Mouse (Mus musculus) ovary, postnatal 14 days (tissue): ENCODE results near the gene Antxr2.

Experiments
- DNase-seq: peaks from one replicate; pipeline ENCODE4 v3.0.0; 2022; ENCODE audit warnings: low spot score

The Antxr2 gene

DNA sequence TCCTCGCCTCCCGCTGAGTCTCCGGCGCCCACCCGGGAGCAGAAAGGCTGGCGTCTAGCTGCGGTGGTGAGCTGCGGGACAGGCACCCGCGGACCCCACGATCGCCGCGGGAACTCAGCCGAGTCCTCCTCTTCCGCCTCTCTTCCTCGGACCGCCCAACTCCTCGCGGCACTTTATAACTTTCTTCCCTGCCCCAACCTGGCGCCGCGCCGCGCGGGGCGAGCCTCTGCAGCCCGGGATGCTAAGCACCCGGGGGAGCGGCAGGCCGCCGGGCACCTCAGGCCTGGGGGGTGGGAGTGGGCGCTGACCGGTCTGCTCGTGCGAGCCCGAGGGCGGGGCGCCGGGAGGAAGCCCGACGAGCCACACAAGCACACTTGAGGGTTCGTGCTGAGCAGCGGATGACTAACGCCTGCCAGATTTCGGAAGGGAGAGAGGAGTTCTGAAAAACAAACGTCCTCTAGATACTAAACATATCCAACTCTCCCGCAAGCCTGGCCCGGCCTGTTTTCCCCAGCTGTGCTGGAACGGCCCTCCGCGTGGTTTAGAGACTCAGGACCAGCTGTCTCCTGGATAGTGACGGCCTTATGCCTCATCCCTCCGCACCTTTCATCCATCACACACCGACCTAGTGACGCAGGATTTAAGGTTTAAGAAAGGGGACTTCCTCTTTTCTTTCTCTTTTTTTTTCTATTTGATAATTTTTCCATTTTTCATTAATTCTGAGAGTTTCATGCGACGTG lies at the start of gene Antxr2:
TSS of gene Antxr2 (minus strand) at position 142 of the 740 bp plus-strand sequence.
- peak; percentile 64 for DNase-seq

DNA sequence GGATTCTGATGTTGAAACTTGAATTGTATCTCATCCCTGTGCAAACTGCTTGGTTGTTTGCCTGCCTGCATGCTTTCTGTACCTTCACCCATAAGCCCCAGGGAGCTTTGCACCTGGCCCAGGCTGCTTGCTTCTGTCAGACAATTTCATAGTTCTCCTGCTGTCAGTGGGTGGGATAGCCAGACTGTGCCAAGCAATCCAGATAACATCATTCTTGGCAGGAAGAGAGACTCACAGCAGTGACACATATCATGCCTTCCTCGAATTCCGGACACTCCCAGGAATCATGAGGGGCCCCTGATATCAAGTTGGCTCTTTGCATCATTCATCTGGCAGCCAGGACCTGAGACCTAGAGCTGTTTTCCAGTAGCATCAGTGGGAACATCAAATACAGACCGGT lies 45.8 kb upstream of the Antxr2 start:
- DNase-seq = no peak

DNA sequence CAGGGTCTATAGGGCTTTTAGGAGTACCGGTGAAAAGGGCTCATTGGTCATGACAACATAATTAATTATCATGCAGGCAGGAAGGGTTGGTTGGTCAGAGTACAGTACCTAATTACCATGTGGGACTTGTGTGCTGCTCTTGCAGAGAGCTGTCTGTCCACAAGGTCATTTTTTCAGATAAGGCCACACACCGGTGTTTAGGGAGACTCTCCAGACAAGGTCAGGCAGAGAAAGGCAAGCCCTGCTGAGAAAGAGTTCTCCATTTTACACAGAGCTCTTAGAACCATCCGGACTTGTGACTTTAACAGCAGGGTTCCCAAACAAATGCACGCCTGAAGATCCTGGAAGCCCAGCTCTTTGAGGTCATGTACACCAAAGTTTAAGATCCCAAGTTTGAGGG lies 38.3 kb upstream of the Antxr2 start:
- DNase-seq = no peak

GRCm38 (mm10) chr5:98055275-98055674 lies 24.4 kb upstream of the Antxr2 start:
- no peak for DNase-seq

DNA sequence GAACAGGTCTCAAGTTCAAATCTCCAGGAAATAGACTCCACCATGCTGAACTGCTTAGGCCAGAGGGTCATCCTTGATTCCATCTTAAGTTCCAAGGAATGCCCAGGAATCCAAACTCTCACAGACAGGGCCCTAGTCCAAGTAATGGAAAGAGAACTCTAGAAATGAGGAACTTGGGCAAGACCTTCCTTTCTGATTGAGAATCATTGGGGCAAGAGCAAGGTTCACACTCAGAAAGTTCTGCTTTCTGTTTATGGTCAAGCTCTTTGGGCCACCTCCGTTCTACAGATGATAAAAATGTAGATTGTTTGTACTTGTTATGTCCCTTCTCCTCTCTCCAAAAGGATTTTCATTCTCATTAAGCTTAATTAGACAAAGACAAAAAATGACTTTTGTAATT lies 24.0 kb upstream of the Antxr2 start:
- no peak for DNase-seq

DNA sequence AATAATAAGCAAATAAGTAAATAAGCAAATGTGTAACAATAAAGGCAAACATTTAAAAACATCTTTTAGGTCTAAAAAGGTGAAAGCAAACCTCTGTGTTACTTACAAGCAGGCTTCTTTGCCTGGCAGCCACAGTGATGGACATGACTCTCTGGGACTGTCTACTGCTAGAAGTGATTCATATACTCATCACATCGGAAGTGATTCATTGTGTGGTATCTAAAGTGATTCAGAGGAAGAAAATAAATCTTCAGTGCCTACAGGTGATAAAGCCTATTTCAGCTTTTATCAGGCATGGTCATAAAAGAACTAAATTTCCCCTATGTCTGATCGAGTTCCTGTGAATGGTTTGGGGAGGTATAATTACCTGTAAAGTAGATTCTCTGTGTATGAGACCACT lies 4.1 kb upstream of the Antxr2 start:
- no peak for DNase-seq

- no peak for DNase-seq
These were observed 3.4 kb upstream of the Antxr2 start for GRCm38 (mm10) chr5:98034207-98034606.

GRCm38 (mm10) chr5:98032803-98033420 lies 2.1 kb upstream of the Antxr2 start:
- DNase-seq = no peak

DNA sequence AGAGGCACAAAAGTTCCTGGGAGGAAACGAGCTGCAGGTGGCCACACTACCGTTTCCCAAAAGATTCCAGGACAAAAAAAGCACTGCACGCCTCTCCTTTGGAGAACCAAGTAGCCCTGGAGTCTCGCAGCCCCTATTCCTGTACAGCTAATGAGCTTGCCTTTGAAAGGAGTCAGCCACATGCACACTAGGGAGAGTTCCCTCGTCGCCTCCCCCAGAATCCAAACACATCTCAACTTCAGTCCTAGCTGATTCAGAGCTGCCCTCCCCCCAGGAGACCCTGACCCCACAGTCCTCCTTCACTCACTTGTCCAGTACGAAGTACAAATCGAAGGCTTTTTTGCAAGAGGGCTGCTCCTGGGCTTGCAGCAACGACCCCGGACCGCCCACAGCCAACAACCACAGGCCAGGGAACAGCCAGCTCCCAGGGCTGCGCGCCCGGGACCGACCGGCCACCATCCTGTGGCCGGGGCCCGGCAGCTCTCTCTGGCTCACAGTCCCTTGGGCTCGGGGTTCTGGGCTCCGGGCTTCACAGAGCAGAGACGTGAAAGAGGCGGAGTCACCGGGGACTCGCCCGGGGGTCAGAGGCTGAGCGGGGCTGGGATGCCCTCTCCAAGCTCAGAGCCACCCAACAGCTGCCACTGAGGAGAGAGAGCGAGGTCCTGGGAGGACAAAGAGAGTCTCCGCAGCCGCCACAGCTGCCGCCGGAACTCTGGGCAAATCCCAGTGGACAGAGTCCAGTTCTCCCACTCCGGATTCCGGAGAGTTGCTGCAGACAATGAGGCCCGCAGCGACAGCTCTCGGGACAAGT lies 547 bp downstream of the Antxr2 start:
- DNase-seq = peak; percentile 40

DNA sequence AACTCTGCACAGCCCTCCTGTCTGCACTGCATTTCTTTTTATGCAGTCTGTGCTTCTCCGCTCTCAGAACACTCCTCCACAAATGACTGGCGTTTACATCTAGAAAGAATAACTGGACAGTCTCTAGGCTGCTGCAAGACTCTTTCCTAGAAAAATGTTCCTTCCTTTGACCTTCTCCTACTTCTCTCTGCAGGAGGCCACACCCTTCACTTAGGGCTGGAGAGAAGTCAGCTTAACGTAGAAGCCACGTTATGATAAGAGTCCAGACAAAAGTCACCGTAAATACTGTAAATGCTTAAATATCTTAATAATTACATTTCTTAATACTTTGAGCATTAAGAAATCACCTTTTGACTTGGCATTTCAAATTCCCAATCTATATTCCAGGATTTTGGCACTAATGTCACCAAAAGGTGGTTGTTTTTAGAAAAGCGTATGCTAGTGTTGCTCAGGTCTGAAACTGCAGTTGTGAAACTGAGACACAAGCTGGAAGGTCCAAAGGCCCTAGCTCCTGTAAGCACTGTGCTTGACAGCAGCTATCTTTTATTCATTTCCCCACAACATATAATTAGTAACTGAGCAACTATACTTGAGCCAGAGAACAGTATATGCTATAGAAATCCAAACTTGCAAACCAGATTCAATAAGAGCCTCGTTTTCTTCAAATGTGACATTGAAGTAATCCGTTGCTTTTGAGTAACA lies 3.0 kb downstream of the Antxr2 start:
- DNase-seq = no peak

GRCm38 (mm10) chr5:98025921-98026320 lies 4.9 kb downstream of the Antxr2 start:
- no peak for DNase-seq

DNA sequence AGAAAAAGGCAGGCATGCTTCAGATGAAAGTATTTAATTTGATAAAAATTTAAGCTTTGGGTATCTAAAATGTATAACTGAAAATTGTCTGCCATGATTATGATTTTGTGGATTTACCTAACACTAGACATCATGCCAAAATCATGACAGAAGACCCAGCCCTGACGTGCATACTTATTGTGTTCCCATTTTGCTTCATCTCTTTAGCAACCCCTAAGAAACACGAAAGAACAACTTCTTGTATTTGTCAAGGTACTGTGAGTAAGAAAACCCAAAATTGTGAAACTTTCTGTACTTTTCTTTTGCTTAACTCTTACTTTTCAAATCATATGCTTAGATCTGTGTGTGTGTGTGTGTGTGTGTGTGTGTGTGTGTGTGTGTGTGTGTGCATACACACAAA lies 6.3 kb downstream of the Antxr2 start:
- DNase-seq = no peak

DNA sequence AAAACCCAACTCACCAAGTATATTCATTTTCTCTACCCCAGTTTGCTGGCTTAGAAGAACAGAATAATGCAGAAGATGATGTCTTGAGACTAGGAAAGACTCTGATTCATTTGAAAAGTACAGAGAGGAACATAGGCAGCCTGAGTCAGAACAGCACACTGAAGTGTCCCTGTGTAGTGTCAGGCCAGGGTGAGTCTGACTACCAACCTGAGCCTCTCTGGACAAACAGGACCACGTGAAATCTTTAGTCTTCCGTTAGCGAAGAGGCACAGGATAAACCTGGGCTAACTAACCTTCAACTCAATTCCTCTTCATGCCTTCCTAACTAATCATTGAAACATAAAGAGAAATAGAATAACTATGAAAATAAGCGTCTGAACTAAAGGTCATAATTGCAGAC lies 9.3 kb downstream of the Antxr2 start:
- no peak for DNase-seq

GRCm38 (mm10) chr5:98020658-98021057 lies 10.2 kb downstream of the Antxr2 start:
- DNase-seq = no peak

- no peak for DNase-seq
These were observed 11.4 kb downstream of the Antxr2 start for GRCm38 (mm10) chr5:98019396-98019795.

GRCm38 (mm10) chr5:98018162-98018561 lies 12.7 kb downstream of the Antxr2 start:
- DNase-seq = no peak

- DNase-seq = no peak
These were observed 14.3 kb downstream of the Antxr2 start for GRCm38 (mm10) chr5:98016247-98017203.

- no peak for DNase-seq
These were observed 25.1 kb downstream of the Antxr2 start for GRCm38 (mm10) chr5:98005751-98006150.

DNA sequence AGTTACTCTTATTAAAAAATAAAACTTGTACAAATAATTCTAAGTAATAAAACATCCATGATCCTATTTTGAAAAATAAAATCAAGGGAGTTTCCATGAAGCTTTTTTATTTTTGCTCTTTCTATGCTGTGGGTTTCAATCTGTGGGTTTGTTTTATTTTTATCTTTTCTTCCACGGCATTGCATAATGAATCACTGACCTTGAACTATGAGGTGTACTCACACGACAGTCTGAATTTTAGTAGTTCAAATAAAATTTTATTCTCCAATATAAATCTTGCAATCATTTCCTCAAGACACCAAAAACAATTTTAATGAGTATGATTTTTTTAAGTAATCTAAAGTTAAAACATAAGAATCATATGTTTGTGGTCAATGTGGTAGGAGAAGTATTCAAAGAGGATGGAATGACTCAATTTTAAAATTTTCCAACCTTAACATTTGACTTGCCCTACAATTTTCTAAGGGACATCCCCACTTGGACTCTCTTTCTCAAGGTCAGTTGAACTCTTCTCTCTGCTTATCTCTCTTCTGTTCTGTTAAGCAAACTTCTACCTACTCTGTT lies 31.5 kb downstream of the Antxr2 start:
- no peak for DNase-seq

DNA sequence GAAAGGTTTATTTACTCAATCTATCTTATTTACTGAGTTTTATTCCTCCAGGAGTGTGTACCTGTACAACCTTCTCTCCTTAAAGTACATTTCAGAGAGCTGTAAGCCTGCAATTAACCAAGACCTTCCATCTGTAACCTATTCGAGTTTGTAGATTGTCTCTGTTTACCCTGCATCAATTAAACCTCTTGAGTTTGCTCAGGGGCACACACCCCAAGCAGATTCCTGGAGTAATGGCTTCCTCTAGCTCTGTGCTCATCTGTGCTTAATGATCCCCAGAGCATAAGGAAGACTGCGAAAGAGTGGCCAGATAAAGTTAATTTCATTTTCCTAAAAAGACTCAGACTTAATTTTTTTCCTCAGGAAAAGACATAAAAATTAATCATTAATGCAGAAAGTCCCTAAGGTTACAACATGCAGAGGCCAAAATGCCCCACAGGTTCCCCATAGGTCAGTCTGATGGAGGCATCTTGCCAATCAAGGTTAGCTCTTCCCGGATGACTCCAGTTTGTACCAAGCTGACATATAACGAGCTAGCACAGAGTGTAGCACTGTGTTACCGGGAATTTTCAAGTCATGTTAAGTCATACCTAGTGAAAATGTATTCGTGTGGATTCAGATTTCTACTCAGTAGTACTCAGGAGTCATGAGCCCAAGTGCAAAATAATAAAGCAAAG lies 34.2 kb downstream of the Antxr2 start:
- DNase-seq = no peak
